Mouse (Mus musculus) heart, embryonic 15.5 days (tissue): ENCODE measurements around the gene Cort. TPM values are rescaled to one million over a fixed set of nuclear protein-coding genes. Genes with fewer than 3 reads are reported as not detected.
"Not testable (repeated sequence)": the region's sequence is repeated elsewhere in the genome, so short reads cannot be mapped to it uniquely, and the experiment has no call there.

ENCODE experiments used
- ATAC-seq: fragments of 200-750 bp; cut with Nextera tagmentation; replicated peaks from 2 replicates; pipeline ENCODE4 v1.8.0; 2017; ENCODE audit warnings: low read depth, moderate TSS enrichment; ENCODE audit not compliant: insufficient number of reproducible peaks, insufficient read depth, low FRiP score
- H3K27ac ChIP-seq: fragments of 300-500 bp; sonication (generic); 2 replicates; pipeline ENCODE4 v1.5.1; 2015; ENCODE audit warnings: mild to moderate bottlenecking, inconsistent platforms
- H3K27me3 ChIP-seq: fragments of 300-500 bp; sonication (generic); 2 replicates; pipeline ENCODE4 v1.6.1; 2015; ENCODE audit warnings: inconsistent platforms
- H3K36me3 ChIP-seq: fragments of 300-500 bp; sonication (generic); 2 replicates; pipeline ENCODE4 v1.6.1; 2015; ENCODE audit warnings: mild to moderate bottlenecking, inconsistent platforms
- H3K4me1 ChIP-seq: fragments of 300-500 bp; sonication (generic); replicated peaks from 2 replicates; pipeline ENCODE4 v1.6.1; 2015; ENCODE audit warnings: inconsistent platforms
- H3K4me2 ChIP-seq: fragments of 300-500 bp; sonication (generic); 2 replicates; pipeline ENCODE4 v1.6.1; 2015; ENCODE audit warnings: inconsistent platforms, mild to moderate bottlenecking, moderate library complexity
- H3K4me3 ChIP-seq: fragments of 300-500 bp; sonication (generic); 2 replicates; pipeline ENCODE4 v1.5.1; 2015; ENCODE audit warnings: mild to moderate bottlenecking, inconsistent platforms
- H3K9ac ChIP-seq: fragments of 300-500 bp; sonication (generic); 2 replicates; pipeline ENCODE4 v1.6.1; 2015; ENCODE audit warnings: mild to moderate bottlenecking, inconsistent platforms
- H3K9me3 ChIP-seq: fragments of 300-500 bp; sonication (generic); replicated peaks from 2 replicates; pipeline ENCODE4 v1.6.1; 2016; ENCODE audit warnings: inconsistent platforms
- WGBS: fragments of 180-500 bp; shearing (Covaris S2); methylation state at CpG from one replicate; pipeline ENCODE4 v1.1.7; 2015; ENCODE audit warnings: mixed read lengths; 5-methylcytosine and 5-hydroxymethylcytosine counted together
- polyA plus RNA-seq: library from polyadenylated mRNA; unstranded; fragments of >200 nt; fragmentation: Nextera tagmentation; extraction: Ambion mirVana; gene quantifications from 2 replicates; pipeline ENCODE4 v1.2.1, GENCODE M21; 2015

Cort gene
- polyA plus RNA-seq, 1 experiment from 2014 or later, result 0.25 TPM

DNA sequence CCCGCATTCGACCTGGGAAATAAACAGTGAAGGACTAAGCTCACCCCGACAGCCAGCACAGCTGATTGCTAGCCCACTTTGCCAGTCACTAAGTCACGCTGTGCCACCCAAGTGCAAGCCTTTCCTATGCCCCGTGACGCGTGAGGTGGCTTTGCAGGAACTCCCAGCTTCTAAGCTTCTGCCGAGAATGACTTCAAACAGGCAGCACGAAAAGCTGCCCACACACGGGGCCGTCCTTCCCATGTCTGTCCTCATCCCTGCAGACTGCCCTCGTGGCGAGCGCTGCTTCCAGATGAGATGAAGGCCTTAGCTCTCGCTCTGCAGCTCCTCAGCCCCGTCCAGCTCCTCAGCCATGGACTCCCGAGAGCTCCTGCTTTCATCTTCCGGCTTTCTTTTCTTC lies 1.9 kb upstream of the Cort start:
- 79% methylated on average over 18 of the region's 18 CpGs for WGBS
- no peaks in the 10 kb centered on the region for H3K27me3 ChIP-seq
- no peak overlapping the region for H3K27ac ChIP-seq
- no peak for ATAC-seq
- H3K4me1 ChIP-seq, result 0 out of 2 replicates have a peak, but pooled peaks cover 2% of the 10 kb centered on the region
- no peaks in the 10 kb centered on the region for H3K9me3 ChIP-seq
- no peak overlapping the region for H3K4me2 ChIP-seq
- no peak overlapping the region for H3K9ac ChIP-seq
- no peak overlapping the region for H3K4me3 ChIP-seq
- H3K36me3 ChIP-seq, result 0 out of 2 replicates have a peak, but pooled peaks cover 9% of the 10 kb centered on the region

DNA sequence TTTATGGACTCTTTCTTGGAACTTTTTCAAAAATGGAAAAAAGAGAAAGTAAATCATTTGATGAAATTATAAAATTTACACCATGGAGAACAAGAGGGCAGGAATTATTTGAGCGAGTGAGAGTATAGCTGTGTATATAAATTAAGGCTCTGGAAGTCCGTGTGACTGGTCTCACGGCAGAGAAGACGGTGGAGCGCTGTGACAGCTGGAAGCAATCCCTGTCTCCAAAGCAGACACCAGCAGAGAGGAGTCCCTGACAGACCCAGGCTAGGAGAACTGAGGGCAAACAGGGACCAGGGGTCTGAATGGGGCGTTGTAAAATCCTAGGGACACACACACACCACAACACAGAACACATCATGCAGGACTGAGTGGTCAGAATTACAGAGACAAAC lies 451 bp downstream of the Cort start:
- no peak overlapping the region for H3K9ac ChIP-seq
- H3K4me1 ChIP-seq, result 0 out of 2 replicates have a peak, but pooled peaks cover 2% of the 10 kb centered on the region
- H3K4me3 ChIP-seq, result no peak overlapping the region
- no peaks in the 10 kb centered on the region for H3K9me3 ChIP-seq
- no peak overlapping the region for H3K27ac ChIP-seq
- H3K27me3 ChIP-seq, result no peaks in the 10 kb centered on the region
- ATAC-seq, result no peak
- peaks cover 5% of the 10 kb centered on the region; the same call in 1 of the 2 replicates for H3K36me3 ChIP-seq
- H3K4me2 ChIP-seq, result no peak overlapping the region
- 75% methylated on average over 6 of the region's 6 CpGs for WGBS

DNA sequence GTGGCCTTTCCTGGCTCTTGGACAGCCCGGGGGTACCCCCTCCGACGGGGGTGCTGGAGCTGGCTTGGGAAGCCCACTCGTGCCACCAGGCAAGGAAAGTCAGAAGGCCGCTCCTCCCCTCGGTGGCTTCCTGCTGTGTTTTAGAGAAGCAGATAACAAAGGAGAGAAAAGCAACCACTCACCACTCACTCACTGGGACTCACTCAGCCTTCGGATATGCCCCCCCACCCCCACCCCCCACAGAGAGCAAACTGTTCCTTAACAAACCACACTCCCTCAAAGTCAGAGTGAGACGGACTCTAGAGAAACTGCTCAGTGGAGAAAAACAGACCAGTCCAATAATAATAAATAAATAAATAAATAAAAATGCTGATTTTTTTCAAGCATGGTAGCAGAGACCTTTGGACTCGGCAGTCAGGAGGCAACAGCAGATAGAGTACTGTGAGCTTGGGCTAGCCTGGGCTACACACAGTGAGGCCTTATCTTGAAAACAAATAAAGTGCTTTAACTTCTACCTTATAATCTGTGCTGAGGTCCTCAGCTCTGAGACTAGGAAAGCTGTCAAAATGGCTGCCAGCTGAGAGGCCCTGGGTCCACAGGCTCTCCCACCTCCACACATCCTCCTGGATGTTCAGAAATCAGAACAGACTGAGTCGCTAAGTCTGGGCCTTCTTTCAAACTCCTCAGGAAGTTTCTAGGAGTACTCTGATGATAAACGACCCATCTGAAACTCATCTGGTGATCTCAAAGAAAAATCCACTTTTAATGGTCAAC lies 1.0 kb downstream of the Cort start:
- Histone ChIP-seq H3K27ac (no peak overlapping the region), H3K36me3 (peaks cover 3% of the 10 kb centered on the region; the same call in 1 of the 2 replicates), H3K4me3 (no peak overlapping the region), H3K4me1 (0 out of 2 replicates have a peak, but pooled peaks cover 2% of the 10 kb centered on the region), H3K27me3 (no peaks in the 10 kb centered on the region), H3K9me3 (no peaks in the 10 kb centered on the region), H3K4me2 (no peak overlapping the region), H3K9ac (no peak overlapping the region)
- ATAC-seq, result no peak
- 46% methylated on average over 11 of the region's 11 CpGs for WGBS

DNA sequence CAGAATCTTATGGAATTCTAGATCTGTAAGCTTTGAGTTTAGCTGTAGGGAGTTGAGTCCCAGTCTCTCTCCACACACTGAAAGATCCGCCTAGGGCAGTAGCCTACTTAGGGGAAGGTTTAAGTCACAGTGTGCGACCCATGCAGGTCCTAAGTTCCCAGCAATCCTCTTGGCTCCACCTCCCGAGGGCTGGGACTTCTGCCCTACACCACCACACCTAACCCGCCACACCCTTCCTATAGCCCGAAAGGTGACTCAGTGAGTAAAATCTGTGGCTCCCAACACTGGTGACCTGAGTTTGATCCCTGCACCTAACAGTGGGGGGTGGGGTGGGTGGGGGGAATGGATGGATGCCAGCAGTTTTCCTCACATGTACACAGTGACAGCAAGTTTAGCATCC lies 3.1 kb downstream of the Cort start:
- H3K4me3 ChIP-seq, result no peak overlapping the region
- no peak overlapping the region for H3K9ac ChIP-seq
- no peaks in the 10 kb centered on the region for H3K9me3 ChIP-seq
- no peak overlapping the region for H3K4me2 ChIP-seq
- H3K36me3 ChIP-seq, result peaks cover 7% of the 10 kb centered on the region; the same call in 1 of the 2 replicates
- 69% methylated on average over 5 of the region's 5 CpGs for WGBS
- H3K27me3 ChIP-seq, result no peaks in the 10 kb centered on the region
- no peak overlapping the region for H3K27ac ChIP-seq
- ATAC-seq, result no peak
- H3K4me1 ChIP-seq, result 0 out of 2 replicates have a peak, but pooled peaks cover 2% of the 10 kb centered on the region

DNA sequence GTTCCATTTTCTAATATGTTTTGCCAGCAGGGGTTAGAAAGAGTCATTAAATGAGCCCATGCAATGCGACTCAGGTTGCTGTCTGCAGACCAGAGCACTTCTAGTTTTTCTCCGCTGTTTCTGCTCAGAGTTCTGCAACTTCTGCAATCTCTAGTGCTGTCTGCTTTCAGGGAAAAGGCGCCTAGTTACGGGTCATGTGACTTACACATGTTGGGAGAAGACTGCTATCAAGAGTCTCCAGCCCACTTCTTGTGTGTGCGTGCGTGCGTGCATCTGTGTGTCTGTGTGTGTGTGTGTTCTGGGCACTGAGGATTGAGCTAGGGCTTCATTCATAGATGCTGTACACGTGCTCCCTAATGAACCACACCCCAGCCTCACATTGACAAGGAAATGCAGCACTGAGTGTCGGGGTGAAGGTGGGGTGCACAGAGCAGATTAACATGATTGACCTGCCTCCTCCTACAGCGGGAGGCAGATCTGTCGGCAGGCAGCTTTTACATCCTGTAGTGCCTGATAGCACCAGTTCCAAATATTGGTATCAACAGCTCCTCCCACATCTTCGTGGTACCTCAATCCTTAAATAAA lies 6.5 kb downstream of the Cort start:
- WGBS, result 77% methylated on average over 12 of the region's 12 CpGs
- not testable (repeated sequence) for H3K27me3 ChIP-seq, H3K27ac ChIP-seq, H3K4me2 ChIP-seq, ATAC-seq, H3K9ac ChIP-seq, H3K4me1 ChIP-seq, H3K9me3 ChIP-seq, H3K4me3 ChIP-seq
- peaks cover 15% of the 10 kb centered on the region; the same call in 1 of the 2 replicates for H3K36me3 ChIP-seq

DNA sequence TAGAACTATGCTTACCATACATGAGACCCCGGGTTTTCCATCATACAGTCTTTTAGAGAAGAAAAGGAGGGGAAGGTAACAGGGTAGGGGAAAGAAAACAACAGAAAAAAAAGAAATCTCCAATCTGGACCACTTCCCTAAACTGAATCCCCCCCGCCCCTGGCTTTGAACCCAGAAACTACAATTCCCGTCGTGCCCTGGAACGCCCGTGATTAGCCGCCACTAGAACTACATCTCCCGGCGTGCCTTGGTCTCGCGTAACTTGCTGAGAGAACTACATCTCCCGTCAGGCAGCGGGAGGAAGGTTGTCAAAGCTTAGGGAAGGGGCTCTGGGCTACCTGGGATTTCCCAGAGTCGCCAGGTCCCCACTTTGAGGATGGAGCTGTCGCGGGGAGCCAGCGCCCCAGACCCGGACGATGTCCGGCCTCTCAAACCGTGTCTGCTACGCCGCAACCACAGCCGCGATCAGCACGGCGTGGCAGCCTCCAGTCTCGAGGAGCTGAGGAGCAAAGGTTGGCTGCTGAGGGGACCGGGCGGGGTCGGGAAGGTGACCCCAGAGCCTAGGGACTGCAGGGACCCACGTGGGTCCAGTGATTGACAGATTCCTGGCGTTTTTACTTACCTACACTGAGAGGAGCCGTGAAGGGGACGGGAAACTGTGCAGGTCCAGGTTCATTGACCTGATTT lies 22.5 kb downstream of the Cort start, which contains the start of gene Dffa:
Gene Dffa, plus strand, starts transcription at position 272 of the 687 bp plus-strand sequence.
- Histone ChIP-seq H3K4me2 (peak within 1 kb of the TSS; percentile 81), H3K9me3 (no peaks in the 10 kb centered on the region), H3K9ac (peak within 1 kb of the TSS; percentile 85), H3K27me3 (no peaks in the 10 kb centered on the region), H3K27ac (peak within 1 kb of the TSS; percentile 46; the same call in 1 of the 2 replicates), H3K4me1 (peaks cover 14% of the 10 kb centered on the region), H3K4me3 (peak within 1 kb of the TSS; percentile 85), H3K36me3 (peaks cover 4% of the 10 kb centered on the region; the same call in 1 of the 2 replicates)
- ATAC-seq, result peak; percentile 79
- WGBS, result under 1% methylated on average over 35 of the region's 35 CpGs

DNA sequence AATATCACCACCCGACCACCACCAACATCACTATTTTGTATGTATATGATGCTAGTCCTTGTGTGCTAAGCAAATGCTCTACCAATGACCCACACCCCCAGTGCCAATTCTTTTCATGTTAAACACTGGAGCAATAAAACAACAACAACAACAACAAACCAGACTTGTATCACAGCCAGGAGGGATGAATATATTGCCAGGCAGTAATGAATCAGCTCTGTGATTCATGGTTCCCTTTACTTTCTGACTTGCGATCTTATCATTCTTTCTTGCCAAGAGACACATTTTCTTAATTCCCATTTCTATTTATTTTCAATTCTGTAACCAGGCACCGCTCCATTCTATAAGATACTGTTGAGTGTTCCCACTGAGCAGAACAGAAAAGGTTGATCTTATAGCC lies 25.1 kb downstream of the Cort start:
- no peak for ATAC-seq
- H3K4me2 ChIP-seq, result no peak overlapping the region

DNA sequence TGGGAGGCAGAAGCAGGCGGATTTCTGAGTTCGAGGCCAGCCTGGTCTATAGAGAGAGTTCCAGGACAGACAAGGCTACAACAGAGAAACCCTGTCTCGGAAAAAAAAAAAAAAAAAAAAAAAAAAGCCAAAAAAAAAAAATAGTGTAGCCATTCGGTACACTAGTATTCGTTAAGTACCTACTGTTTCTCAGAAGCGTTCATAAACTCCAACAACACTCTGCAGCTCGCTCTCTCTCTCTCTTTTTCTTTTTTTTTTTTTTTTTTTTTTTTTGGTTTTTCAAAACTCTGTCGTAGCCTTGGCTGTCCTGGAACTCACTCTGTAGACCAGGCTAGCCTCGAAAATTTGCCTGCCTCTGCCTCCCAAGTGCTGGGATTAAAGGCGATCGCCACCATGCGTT lies 26.1 kb downstream of the Cort start:
- H3K27ac ChIP-seq, H3K9me3 ChIP-seq, H3K4me3 ChIP-seq, H3K36me3 ChIP-seq, H3K9ac ChIP-seq, H3K27me3 ChIP-seq, ATAC-seq, H3K4me2 ChIP-seq: not testable (repeated sequence)
- 81% methylated on average over 12 of the region's 12 CpGs for WGBS
- H3K4me1 ChIP-seq, result peaks cover 32% of the 10 kb centered on the region

More for the DNA sequence above, 25.1 kb downstream of the Cort start:
- no peaks in the 10 kb centered on the region for H3K36me3 ChIP-seq
- no peak overlapping the region for H3K27ac ChIP-seq
- no peak overlapping the region for H3K9ac ChIP-seq
- no peaks in the 10 kb centered on the region for H3K9me3 ChIP-seq
- no peak overlapping the region for H3K4me3 ChIP-seq
- WGBS, result 76% methylated on average over 3 of the region's 3 CpGs
- H3K4me1 ChIP-seq, result peaks cover 32% of the 10 kb centered on the region
- no peaks in the 10 kb centered on the region for H3K27me3 ChIP-seq

DNA sequence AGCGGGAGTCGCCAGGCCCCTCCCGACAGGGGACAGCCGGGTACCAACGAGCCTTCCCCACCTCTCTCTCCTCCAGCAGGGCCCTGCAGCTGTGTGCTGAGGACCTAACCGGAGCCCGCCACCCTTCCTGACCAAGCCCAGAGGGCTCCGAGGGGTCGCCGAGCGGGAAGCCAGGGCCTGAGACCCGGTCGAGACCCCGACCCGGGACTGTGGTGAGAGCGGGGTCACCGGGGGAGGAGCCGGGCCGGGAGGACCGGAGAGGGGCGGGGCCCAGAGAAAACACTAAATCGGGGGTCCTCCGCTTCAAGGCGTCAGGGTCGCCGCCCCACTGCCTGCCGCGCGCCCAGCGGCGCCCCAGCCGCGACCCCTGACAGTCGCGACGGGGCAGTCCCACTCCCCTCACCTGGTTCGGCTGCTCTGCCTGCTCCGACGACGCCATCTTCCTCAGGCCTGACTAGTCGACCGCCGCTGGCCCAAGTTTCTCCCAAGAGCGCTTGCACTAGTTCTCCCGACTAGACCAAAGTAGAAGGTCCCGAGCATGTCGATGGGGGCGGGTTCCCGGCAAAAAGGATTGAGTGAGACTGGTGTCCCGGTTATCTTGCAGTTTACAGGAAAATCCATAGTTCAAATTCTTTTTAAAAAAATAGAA lies 27.1 kb downstream of the Cort start, which contains the start of gene Pex14:
Gene Pex14, minus strand, starts transcription at position 508 of the 649 bp plus-strand sequence.
- Histone ChIP-seq H3K9ac (peak within 1 kb of the TSS; percentile 93), H3K36me3 (no peaks in the 10 kb centered on the region), H3K27me3 (no peaks in the 10 kb centered on the region), H3K4me1 (peaks cover 25% of the 10 kb centered on the region), H3K4me2 (peak within 1 kb of the TSS; percentile 96), H3K4me3 (peak within 1 kb of the TSS; percentile 99), H3K9me3 (no peaks in the 10 kb centered on the region), H3K27ac (peak within 1 kb of the TSS; percentile 65)
- under 1% methylated on average over 49 of the region's 50 CpGs for WGBS
- ATAC-seq, result peak; percentile 77

DNA sequence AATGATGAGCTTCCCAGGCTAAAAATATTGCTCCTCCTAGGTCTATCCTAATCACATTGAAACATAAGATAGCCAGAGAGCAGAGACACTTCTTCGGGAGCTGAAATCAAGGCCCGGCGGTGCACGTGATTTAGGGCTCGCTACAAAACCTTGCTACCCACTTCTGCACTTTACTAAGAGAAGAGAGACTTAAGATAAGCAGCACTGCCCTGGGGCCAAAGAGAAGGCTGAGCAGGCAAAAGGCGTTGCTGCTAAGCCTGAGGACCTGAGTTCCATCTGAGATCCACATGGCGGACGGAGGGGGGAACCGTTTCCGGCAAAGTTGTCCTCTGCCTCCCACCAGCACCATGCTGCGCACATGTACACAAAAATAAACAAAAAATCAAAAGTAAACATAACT lies 28.0 kb downstream of the Cort start:
- WGBS, result 5% methylated on average over 11 of the region's 11 CpGs
- H3K9ac ChIP-seq, result peak overlapping the region; percentile 93
- peak overlapping the region; percentile 99 for H3K4me3 ChIP-seq
- no peaks in the 10 kb centered on the region for H3K9me3 ChIP-seq
- no peaks in the 10 kb centered on the region for H3K36me3 ChIP-seq
- peak overlapping the region; percentile 96 for H3K4me2 ChIP-seq
- no peak overlapping the region for H3K27ac ChIP-seq
- peaks cover 23% of the 10 kb centered on the region for H3K4me1 ChIP-seq
- no peaks in the 10 kb centered on the region for H3K27me3 ChIP-seq
- ATAC-seq, result no peak

DNA sequence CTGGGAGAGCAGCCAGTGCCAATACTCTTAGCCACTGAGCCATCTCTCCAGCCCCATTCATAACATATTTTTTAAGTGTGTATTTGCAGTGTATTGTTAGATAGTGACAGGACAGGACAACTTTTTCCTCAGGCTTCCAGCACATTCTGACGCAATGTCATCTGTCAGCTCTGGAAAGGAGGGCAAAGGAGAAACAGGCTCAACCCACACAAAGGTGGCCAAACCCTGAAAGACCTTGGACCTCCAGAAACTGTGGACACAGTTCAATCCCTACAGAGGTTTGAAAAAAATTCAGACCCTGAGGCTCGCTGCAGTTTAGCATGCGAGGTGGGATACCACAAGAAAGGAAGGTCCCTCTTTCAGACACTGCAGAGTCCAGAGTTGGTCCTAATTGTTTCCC lies 28.6 kb downstream of the Cort start:
- peak overlapping the region; percentile 96; the same call in 1 of the 2 replicates for H3K4me2 ChIP-seq
- H3K4me1 ChIP-seq, result peaks cover 23% of the 10 kb centered on the region
- ATAC-seq, result no peak
- H3K27me3 ChIP-seq, result no peaks in the 10 kb centered on the region
- no peak overlapping the region for H3K27ac ChIP-seq
- H3K9ac ChIP-seq, result peak overlapping the region; percentile 93; the same call in 1 of the 2 replicates
- H3K9me3 ChIP-seq, result no peaks in the 10 kb centered on the region
- 65% methylated on average over 3 of the region's 3 CpGs for WGBS
- H3K36me3 ChIP-seq, result peaks cover 5% of the 10 kb centered on the region; the same call in 1 of the 2 replicates
- peak overlapping the region; percentile 99 for H3K4me3 ChIP-seq
